Mouse (Mus musculus) stomach, embryonic 14.5 days (tissue): Measurements from ENCODE around the gene Casz1. TPM values are rescaled to one million over a fixed set of nuclear protein-coding genes. Genes with fewer than 3 reads are reported as not detected.

Source experiments
- ATAC-seq: fragments of 200-750 bp; cut with Nextera tagmentation; 2 replicates; pipeline ENCODE4 v1.8.0; 2017; ENCODE audit warnings: low read depth, moderate TSS enrichment; ENCODE audit not compliant: insufficient number of reproducible peaks, insufficient read depth, low FRiP score
- H3K27ac ChIP-seq: fragments of 300-500 bp; sonication (generic); 2 replicates; pipeline ENCODE4 v1.5.1; 2014; ENCODE audit warnings: mild to moderate bottlenecking, low read length, moderate library complexity, mixed read lengths
- H3K27me3 ChIP-seq: fragments of 300-500 bp; sonication (generic); 2 replicates; pipeline ENCODE4 v1.6.1; 2014; ENCODE audit warnings: low read length, control low read depth, mixed read lengths; ENCODE audit not compliant: control insufficient read depth, insufficient read depth
- H3K36me3 ChIP-seq: fragments of 300-500 bp; sonication (generic); 2 replicates; pipeline ENCODE4 v1.6.1; 2014; ENCODE audit warnings: mild to moderate bottlenecking, control low read depth, low read length, moderate library complexity, mixed read lengths; ENCODE audit not compliant: control insufficient read depth, insufficient read depth
- H3K4me1 ChIP-seq: fragments of 300-500 bp; sonication (generic); 2 replicates; pipeline ENCODE4 v1.6.1; 2014; ENCODE audit warnings: low read length, control low read depth, mixed read lengths; ENCODE audit not compliant: control insufficient read depth, insufficient read depth
- H3K4me2 ChIP-seq: fragments of 300-500 bp; sonication (generic); replicated peaks from 2 replicates; pipeline ENCODE4 v1.6.1; 2014; ENCODE audit warnings: low read depth, low read length, control low read depth
- H3K4me3 ChIP-seq: fragments of 300-500 bp; sonication (generic); 2 replicates; pipeline ENCODE4 v1.5.1; 2014; ENCODE audit warnings: low read depth, low read length, control low read depth
- H3K9ac ChIP-seq: fragments of 300-500 bp; sonication (generic); replicated peaks from 2 replicates; pipeline ENCODE4 v1.6.1; 2014; ENCODE audit warnings: low read depth, mild to moderate bottlenecking, control low read depth, low read length, moderate library complexity, mixed read lengths
- H3K9me3 ChIP-seq: fragments of 300-500 bp; sonication (generic); 2 replicates; pipeline ENCODE4 v1.6.1; 2016; ENCODE audit warnings: low read depth, low read length, control low read depth; ENCODE audit not compliant: control insufficient read depth
- WGBS: fragments of 180-500 bp; shearing (Covaris S2); extraction: QIAGEN DNeasy Blood & Tissue Kit; methylation state at CpG from one replicate; pipeline ENCODE4 v1.1.7; 2014; 5-methylcytosine and 5-hydroxymethylcytosine counted together
- polyA plus RNA-seq: library from polyadenylated mRNA; unstranded; fragments of >200 nt; fragmentation: Nextera tagmentation; extraction: Ambion mirVana; gene quantifications from 2 replicates; pipeline ENCODE4 v1.2.1, GENCODE M21; 2014

Casz1 gene
- polyA plus RNA-seq, 1 experiment from 2014 or later: 10.3 TPM

GRCm38 (mm10) chr4:148925589-148926359 lies 121.5 kb downstream of the Casz1 start:
- H3K36me3 ChIP-seq: no peaks in the 10 kb centered on the region
- peak overlapping the region; percentile 63 for H3K27ac ChIP-seq
- H3K9me3 ChIP-seq: no peaks in the 10 kb centered on the region
- peaks cover 55% of the 10 kb centered on the region for H3K4me1 ChIP-seq
- H3K27me3 ChIP-seq: no peaks in the 10 kb centered on the region
- no peak for ATAC-seq
- H3K4me3 ChIP-seq: no peak overlapping the region
- H3K4me2 ChIP-seq: 0 out of 2 replicates have a peak overlapping the region, but pooled peaks have one; percentile 7
- H3K9ac ChIP-seq: no peak overlapping the region
- 31% methylated on average over 18 of the region's 18 CpGs for WGBS

DNA sequence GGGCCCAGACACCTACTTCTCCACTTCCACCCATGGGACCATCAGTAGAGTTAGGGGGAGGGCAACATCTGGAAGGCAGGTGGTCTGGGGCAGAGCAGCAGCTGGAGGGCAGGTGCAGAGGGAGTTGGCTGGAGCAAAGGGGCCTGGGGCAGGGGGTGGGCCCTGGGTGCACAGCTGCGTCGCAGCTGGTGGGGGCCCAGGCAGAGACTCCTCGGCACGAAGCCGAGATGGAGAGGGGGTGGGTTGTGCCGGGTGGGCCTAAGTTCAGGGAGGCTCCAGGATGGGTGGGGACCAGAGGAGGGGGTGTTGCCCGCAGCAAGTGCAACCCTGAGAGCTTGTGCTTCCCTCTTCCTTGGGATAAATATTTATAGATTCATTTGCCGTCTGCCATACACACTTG lies 122.2 kb downstream of the Casz1 start:
- H3K36me3 ChIP-seq: no peaks in the 10 kb centered on the region
- peak overlapping the region; percentile 63 for H3K27ac ChIP-seq
- H3K4me2 ChIP-seq: 0 out of 2 replicates have a peak overlapping the region, but pooled peaks have one; percentile 7
- H3K9me3 ChIP-seq: no peaks in the 10 kb centered on the region
- no peak overlapping the region for H3K4me3 ChIP-seq
- WGBS: 4% methylated on average over 8 of the region's 8 CpGs
- H3K4me1 ChIP-seq: peaks cover 55% of the 10 kb centered on the region
- no peaks in the 10 kb centered on the region for H3K27me3 ChIP-seq
- no peak overlapping the region for H3K9ac ChIP-seq
- ATAC-seq: peak; percentile 11; the same call in 1 of the 2 replicates

DNA sequence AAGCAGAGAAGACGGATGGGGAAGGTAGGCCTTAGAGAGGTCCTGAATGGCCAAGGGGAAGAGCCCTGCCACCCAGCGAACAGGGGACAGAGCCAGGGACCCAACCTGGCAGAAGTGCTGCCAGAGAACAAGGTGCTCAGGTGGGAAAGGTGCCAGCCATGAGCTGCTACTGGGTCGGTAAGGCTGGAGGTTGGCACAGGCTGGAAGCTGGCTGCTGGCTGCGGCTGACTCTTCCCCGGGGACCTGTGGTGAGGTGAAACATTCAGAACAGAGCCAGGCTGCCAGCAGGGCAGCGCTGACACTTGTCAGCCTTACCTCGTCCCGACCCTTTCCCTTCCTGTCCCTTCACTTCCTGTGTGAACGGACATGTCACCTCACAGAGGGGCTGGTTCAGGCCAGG lies 124.1 kb downstream of the Casz1 start:
- ATAC-seq: no peak
- H3K27me3 ChIP-seq: no peaks in the 10 kb centered on the region

DNA sequence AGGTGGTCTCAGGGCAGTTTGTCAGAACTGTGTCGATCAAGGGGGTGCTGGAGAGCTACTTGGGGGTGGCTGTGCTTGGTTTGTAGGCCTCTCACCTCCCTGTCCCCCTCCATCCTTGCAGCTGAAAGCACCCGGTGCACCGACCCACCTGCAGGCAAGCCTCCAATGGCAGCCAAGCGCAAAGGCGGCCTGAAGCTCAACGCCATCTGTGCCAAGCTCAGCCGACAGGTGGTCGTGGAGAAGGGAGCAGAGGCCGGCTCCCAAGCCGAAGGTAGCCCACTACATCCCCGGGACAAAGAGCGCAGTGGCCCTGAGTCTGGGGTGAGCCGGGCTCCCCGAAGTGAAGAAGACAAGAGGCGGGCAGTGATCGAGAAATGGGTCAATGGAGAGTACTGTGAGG lies 124.6 kb downstream of the Casz1 start:
- ATAC-seq: no peak
- no peak overlapping the region for H3K9ac ChIP-seq
- H3K4me2 ChIP-seq: no peak overlapping the region
- H3K27ac ChIP-seq: no peak overlapping the region
- H3K4me3 ChIP-seq: no peak overlapping the region
- H3K27me3 ChIP-seq: no peaks in the 10 kb centered on the region
- 92% methylated on average over 16 of the region's 16 CpGs for WGBS
- peaks cover 36% of the 10 kb centered on the region for H3K4me1 ChIP-seq
- no peaks in the 10 kb centered on the region for H3K36me3 ChIP-seq
- no peaks in the 10 kb centered on the region for H3K9me3 ChIP-seq

More for the DNA sequence above, 124.1 kb downstream of the Casz1 start:
- H3K9ac ChIP-seq: no peak overlapping the region
- no peaks in the 10 kb centered on the region for H3K36me3 ChIP-seq
- no peak overlapping the region; the same call in 1 of the 2 replicates for H3K27ac ChIP-seq
- 65% methylated on average over 9 of the region's 9 CpGs for WGBS
- H3K9me3 ChIP-seq: no peaks in the 10 kb centered on the region
- H3K4me3 ChIP-seq: no peak overlapping the region
- peaks cover 41% of the 10 kb centered on the region for H3K4me1 ChIP-seq
- H3K4me2 ChIP-seq: no peak overlapping the region

- Histone ChIP-seq H3K9ac (no peak overlapping the region), H3K4me1 (peaks cover 36% of the 10 kb centered on the region), H3K4me2 (no peak overlapping the region), H3K27me3 (no peaks in the 10 kb centered on the region), H3K36me3 (no peaks in the 10 kb centered on the region), H3K9me3 (no peaks in the 10 kb centered on the region), H3K27ac (peak overlapping the region; percentile 34; the same call in 1 of the 2 replicates), H3K4me3 (no peak overlapping the region)
- ATAC-seq: no peak
- 53% methylated on average over 9 of the region's 9 CpGs for WGBS
These were observed 126.5 kb downstream of the Casz1 start for GRCm38 (mm10) chr4:148930721-148931229.

DNA sequence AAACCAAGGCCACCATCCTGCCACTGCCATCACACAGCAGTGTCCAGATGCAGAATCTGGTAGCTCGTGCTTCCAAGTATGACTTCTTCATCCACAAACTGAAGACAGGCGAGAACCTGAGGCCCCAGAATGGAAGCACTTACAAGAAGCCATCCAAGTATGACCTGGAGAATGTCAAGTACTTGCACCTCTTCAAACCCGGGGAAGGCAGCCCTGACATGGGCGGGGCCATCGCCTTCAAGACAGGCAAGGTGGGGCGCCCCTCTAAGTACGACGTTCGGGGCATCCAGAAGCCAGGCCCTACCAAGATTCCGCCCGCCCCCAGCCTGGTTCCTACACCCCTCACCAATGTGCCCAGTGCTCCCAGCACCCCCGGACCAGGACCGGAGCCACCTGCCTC lies 128.9 kb downstream of the Casz1 start:
- no peak overlapping the region for H3K9ac ChIP-seq
- 81% methylated on average over 13 of the region's 13 CpGs for WGBS

GRCm38 (mm10) chr4:148935211-148935610 lies 131.0 kb downstream of the Casz1 start:
- Histone ChIP-seq H3K9ac (no peak overlapping the region), H3K27me3 (no peaks in the 10 kb centered on the region), H3K27ac (peak overlapping the region; percentile 71), H3K36me3 (0 out of 2 replicates have a peak, but pooled peaks cover 3% of the 10 kb centered on the region), H3K4me2 (no peak overlapping the region), H3K4me3 (no peak overlapping the region), H3K9me3 (no peaks in the 10 kb centered on the region), H3K4me1 (peaks cover 20% of the 10 kb centered on the region)
- peak; percentile 34 for ATAC-seq
- 17% methylated on average over 13 of the region's 13 CpGs for WGBS

More for the DNA sequence above, 128.9 kb downstream of the Casz1 start:
- peaks cover 20% of the 10 kb centered on the region for H3K4me1 ChIP-seq
- H3K27me3 ChIP-seq: no peaks in the 10 kb centered on the region
- no peaks in the 10 kb centered on the region for H3K9me3 ChIP-seq
- H3K4me2 ChIP-seq: no peak overlapping the region
- H3K4me3 ChIP-seq: no peak overlapping the region
- H3K36me3 ChIP-seq: no peaks in the 10 kb centered on the region
- no peak for ATAC-seq
- no peak overlapping the region for H3K27ac ChIP-seq

GRCm38 (mm10) chr4:148936111-148936510 lies 131.9 kb downstream of the Casz1 start:
- Histone ChIP-seq H3K4me1 (peaks cover 29% of the 10 kb centered on the region), H3K9ac (no peak overlapping the region), H3K4me3 (no peak overlapping the region), H3K27ac (peak overlapping the region; percentile 71; the same call in 1 of the 2 replicates), H3K27me3 (no peaks in the 10 kb centered on the region), H3K4me2 (no peak overlapping the region), H3K9me3 (no peaks in the 10 kb centered on the region), H3K36me3 (0 out of 2 replicates have a peak, but pooled peaks cover 3% of the 10 kb centered on the region)
- ATAC-seq: no peak
- 81% methylated on average over 12 of the region's 12 CpGs for WGBS
